Mouse (Mus musculus): Measurements from ENCODE around the gene Ccdc142.

Gene Ccdc142

GRCm38 (mm10) chr6:83101316-83101687 lies at the start of gene Ccdc142, which contains the start of gene Gm42688:
TSS of gene Ccdc142 (plus strand) at chr6:83101601.
TSS of gene Gm42688 (plus strand) at chr6:83101617.
- DNase-seq (ENCODE audit: extremely low read depth, low read depth), result peak; percentile 87

GRCm38 (mm10) chr6:83053136-83053960 lies 48.1 kb upstream of the Ccdc142 start:
- peak; percentile 44 for DNase-seq (ENCODE audit: extremely low read depth, low read depth)

- peak; percentile 96 for DNase-seq (ENCODE audit: extremely low read depth, low read depth)
Observed at GRCm38 (mm10) chr6:83054074-83054851, 47.1 kb upstream of the Ccdc142 start, which contains the start of gene Aup1. TSS of gene Aup1 (plus strand) at chr6:83054521.

DNA sequence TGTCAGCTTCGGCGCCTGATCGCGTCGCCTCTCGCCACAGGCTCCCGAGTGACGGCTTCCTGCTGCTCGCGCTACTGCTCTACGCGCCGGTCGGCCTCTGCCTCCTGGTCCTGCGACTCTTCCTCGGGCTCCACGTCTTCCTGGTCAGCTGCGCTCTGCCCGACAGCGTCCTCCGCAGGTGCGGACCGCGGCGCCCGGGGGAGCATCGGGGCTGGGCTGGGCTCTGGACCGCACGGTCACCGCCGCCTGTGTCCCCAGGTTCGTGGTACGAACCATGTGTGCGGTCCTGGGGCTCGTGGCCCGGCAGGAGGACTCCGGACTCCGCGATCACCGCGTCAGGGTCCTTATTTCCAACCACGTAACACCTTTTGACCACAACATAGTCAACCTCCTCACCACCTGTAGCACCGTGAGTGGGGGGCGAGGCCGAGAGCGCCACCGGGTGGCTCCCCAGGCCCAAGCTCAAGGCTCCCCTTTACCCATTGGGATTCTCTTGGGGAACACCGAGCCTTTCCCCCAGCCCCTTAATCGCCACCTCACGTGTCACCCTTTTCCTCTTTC lies 46.5 kb upstream of the Ccdc142 start, which contains the start of gene Htra2:
Htra2 (minus strand) TSS at position 403 of the 561 bp plus-strand sequence.
- DNase-seq (ENCODE audit: extremely low read depth, low read depth), result no peak

- no peak for DNase-seq (ENCODE audit: extremely low read depth, low read depth)
Observed at GRCm38 (mm10) chr6:83057790-83058189, 43.6 kb upstream of the Ccdc142 start, which contains the start of gene Dqx1. TSS of gene Dqx1 (plus strand) at chr6:83057844.

DNA sequence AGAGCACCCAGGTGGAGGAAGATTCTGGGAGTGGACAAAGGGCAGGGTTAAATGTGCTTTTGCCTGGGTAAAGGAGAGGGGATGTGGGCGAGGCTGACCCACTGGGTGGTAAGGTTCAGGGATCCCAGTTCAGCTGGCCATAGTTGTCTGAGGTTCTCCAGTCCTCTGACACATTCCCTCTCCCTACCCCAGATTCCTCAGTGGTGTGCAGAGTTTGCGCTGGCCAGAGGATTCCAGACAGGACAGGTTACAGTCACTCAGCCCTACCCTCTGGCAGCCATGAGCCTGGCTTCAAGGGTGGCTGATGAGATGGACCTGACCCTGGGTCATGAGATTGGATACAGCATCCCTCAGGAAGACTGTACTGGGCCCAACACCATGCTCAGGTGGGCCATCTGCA lies 42.7 kb upstream of the Ccdc142 start:
- DNase-seq (ENCODE audit: extremely low read depth, low read depth), result no peak

DNA sequence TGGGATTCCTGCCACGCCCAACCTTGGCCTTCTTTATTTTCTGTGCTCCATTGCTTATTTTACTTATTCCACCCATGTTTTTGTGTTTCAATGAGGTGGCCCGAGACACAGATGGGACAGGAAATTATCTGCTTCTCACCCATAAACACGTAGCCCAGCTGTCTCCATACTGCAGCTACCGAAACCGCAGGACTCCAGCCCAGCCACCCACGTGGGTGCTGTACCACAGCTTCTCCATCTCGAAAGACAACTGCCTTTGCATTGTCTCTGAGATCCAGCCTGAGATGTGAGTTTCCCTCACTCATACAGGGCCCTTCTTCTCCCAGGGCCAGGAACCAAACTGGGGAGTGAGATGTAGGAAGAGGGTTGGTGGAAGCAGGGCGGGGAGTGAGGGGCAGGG lies 35.4 kb upstream of the Ccdc142 start:
- DNase-seq (ENCODE audit: extremely low read depth, low read depth), result no peak

DNA sequence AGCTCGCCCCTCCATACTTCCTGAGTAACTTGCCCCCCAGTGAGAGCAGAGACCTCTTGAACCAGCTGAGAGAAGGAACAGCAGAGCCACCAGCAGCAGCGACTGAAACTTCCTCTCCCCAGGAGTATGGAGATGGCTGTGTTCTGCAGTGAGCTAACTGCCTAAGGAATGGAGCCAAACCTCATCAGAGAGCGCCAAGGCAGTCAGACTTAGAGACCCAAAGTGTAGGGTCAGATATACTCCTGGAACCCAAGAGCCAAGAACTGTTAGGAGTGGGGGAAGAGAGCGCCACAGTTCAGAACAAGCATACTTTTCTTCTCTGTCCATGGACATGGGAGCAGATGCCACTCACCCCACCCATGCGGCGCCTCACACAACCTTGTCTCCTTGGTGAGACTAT lies 35.0 kb upstream of the Ccdc142 start:
- no peak for DNase-seq (ENCODE audit: extremely low read depth, low read depth)

DNA sequence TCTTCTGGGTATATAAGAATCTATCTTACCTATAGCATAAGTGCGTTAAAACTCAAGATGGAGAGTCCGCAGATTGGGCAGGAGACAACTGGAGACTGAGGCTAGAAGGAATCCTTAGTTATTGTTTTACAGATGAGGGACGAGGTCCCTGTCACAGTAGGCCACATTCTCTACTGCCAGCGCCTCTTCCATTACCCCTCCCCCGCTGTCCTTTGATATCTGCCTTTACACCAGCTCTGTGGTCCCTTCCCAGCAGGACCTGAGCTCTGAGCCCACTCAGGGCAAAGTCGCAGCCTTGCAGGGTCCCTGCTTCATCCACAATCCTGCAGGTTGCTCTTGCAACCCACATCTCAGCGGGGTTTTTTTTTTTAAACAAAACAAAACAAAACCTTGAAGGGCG lies 33.2 kb upstream of the Ccdc142 start:
- no peak for DNase-seq (ENCODE audit: extremely low read depth, low read depth)

DNA sequence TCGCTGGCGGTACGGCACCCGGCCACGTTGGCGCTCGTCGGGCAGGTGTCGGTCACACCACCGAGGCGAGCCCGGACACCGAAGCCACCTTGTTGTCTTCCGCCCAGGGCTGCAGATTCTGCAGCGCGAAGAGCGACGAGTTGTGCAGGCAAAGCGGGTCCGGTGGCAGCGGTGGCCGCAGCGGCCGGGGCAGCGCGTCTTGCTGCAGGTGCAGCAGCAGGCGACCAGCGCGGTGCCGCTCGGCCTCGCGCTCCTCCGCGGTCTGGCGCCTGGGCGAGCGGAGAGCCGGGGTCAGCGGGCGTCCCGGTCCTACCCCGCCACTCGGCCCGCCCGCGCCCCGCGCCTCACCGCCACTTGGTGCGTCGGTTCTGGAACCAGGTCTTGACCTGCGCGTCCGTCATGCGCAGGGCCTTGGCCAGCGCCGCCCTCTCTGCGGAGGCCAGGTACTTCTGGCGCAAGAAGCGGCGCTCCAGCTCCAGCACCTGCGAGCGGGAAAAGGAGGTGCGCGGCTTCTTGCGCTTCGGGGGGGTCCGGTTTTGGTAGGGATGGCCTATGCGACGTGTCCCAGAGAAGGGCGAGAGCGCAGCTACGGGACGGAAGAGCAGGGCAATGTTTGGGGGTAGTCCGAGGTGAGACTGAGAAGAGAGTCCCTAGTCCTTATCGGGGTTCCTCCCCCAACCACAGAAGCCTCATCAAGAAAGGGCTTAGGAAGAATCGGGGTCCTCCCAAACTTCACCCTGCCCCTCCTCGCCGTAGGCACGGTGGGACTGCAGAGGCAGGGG lies 32.5 kb upstream of the Ccdc142 start:
- no peak for DNase-seq (ENCODE audit: extremely low read depth, low read depth)

DNA sequence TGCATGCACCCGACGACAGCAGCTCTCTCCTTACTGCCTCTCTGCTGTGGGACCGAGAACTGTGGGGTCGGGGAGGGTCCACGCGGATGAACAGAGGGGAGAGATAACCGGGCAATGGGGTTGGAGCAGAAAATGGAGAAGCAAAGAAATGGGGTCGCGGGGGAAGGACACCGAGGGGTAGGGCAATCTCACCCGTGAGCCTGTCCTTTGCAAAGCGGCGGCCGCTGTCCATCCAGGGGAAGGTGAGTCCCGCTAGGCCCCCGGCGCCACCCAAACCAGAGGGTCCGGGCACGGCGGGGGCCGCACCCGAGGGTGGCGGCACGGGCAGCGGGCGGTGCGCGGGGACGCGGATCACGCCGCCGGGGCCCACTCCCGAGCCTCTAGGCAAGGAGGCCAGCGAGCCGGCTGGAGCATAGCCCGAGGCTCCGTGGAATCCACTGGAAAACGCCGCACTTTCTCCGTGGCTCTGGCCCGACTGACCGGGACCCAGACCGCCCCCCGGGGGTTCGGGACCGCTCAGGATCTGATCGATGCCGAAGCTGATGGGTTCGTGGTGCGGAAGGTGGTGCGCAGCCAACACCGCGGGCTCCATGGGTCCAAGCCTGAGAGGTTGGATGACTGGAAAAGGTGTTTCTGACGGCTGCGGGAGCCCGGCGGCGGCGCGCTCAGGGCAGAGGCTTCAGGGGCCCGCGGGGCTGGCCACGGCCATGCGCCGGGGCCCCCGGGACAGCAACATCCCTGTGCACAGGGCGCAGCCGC lies 31.7 kb upstream of the Ccdc142 start:
- DNase-seq (ENCODE audit: extremely low read depth, low read depth), result no peak

GRCm38 (mm10) chr6:83070247-83070310 lies 31.3 kb upstream of the Ccdc142 start, which contains the start of gene Tlx2:
TSS of gene Tlx2 (minus strand) at chr6:83070293.
- no peak for DNase-seq (ENCODE audit: extremely low read depth, low read depth)

- no peak for DNase-seq (ENCODE audit: extremely low read depth, low read depth)
Observed at GRCm38 (mm10) chr6:83070311-83071219, 30.8 kb upstream of the Ccdc142 start.

GRCm38 (mm10) chr6:83071220-83071619 lies 30.2 kb upstream of the Ccdc142 start:
- no peak for DNase-seq (ENCODE audit: extremely low read depth, low read depth)

DNA sequence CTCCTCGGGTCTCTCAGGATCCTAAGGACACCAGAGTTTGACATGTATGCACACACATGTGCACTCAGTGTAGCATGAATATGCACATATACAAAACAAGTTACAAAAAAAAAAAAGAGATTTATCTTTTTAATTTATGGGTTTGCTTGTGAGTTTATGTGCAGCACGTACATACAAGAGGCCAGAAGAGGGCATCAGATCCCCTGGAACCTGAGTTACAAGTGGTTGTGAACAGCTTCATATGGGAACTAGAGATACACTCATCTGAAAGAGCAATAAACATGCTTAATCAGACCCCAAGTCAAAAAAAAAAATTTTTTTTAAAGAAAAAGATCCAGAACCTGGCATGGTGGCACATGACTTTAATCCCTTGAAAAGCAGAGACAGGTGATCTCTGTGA lies 26.4 kb upstream of the Ccdc142 start:
- no peak for DNase-seq (ENCODE audit: extremely low read depth, low read depth)

- peak; percentile 15 for DNase-seq (ENCODE audit: extremely low read depth, low read depth)
Observed at GRCm38 (mm10) chr6:83077630-83078323, 23.6 kb upstream of the Ccdc142 start, which contains the start of gene Pcgf1. TSS of gene Pcgf1 (plus strand) at chr6:83077869.

GRCm38 (mm10) chr6:83078324-83078858 lies 23.0 kb upstream of the Ccdc142 start:
- peak; percentile 89 for DNase-seq (ENCODE audit: extremely low read depth, low read depth)

- DNase-seq (ENCODE audit: extremely low read depth, low read depth), result no peak
Observed at GRCm38 (mm10) chr6:83080210-83080609, 21.2 kb upstream of the Ccdc142 start.

DNA sequence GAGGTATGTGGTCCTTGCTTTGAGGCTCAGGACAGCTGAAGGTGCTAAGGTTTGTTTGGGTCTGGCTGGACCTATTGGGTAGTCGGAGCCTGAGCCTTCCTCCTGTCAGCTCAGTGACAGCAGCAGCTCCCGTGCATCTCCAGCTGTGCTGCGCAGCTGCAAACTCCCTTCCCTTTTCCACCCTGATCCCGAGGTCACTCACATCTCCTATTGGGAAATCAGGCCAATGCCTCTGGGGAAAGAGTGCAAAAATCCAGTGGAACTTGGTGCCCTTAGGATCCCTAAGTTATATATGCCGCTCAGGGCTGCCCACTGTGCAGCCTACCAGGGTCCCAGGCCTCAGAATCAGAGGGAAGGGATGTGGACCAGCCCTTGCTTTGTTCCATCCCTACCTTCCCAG lies 17.9 kb upstream of the Ccdc142 start:
- DNase-seq (ENCODE audit: extremely low read depth, low read depth), result no peak
